Mouse (Mus musculus) gastrocnemius, postnatal 4 days (tissue): ENCODE measurements around the gene Rnf223. TPM values are rescaled to one million over a fixed set of nuclear protein-coding genes. Genes with fewer than 3 reads are reported as not detected.

Experiments used
- DNase-seq, 2 experiments: peaks; one replicate each; pipeline ENCODE4 v3.0.0; 2021 to 2022; ENCODE audit warnings: low spot score in 2 of 2, mixed read lengths in 2 of 2
- long read RNA-seq, 2 experiments: library from polyadenylated mRNA; stranded (forward); transcript quantifications; one replicate each; pipeline ENCODE4 v2.0.0; 2021
- total RNA-seq, 2 experiments: library from RNA; stranded (reverse); gene quantifications; 2 replicates each; pipeline ENCODE4 v1.2.3; 2021

Rnf223 gene
- total RNA-seq: under 1 TPM; 0.25 to 0.26 TPM
- long read RNA-seq, experiment 1: 0 reads
- long read RNA-seq, experiment 2: 0 reads

GRCm38 (mm10) chr4:156130436-156130835, at the start of gene Rnf223:
Gene Rnf223 (plus strand): TSS chr4:156130513.
- DNase-seq: no peak

DNA sequence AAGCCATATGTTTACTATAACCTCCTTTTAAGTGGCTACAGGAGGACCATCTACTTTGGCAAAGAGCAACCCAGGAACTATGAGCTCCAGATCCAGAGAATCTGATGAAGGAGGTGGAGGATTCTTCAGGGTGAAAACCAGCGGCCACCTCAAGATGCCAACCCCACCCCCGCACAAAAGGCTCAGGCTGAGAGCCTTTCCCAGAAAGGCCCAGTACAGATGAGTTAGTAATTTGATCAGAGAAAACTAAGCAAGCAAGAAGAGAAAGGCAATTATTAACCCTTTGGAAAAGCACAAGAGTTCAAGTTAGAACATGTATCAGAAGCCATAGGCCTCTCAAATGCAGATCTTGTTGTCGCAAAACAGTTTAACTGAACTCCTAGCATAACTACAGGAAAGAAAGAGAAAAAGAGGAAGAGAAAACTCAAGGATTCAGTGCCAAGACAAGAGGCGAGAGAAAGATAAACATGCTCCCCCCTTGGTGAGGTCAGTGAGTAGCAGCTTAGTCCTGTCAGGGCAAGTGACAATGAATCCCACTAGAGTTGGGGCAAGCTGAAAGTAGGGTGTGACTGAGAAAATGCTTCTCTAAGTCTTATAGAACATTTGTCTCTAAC, 47.6 kb upstream of the Rnf223 start:
- DNase-seq: no peak

DNA sequence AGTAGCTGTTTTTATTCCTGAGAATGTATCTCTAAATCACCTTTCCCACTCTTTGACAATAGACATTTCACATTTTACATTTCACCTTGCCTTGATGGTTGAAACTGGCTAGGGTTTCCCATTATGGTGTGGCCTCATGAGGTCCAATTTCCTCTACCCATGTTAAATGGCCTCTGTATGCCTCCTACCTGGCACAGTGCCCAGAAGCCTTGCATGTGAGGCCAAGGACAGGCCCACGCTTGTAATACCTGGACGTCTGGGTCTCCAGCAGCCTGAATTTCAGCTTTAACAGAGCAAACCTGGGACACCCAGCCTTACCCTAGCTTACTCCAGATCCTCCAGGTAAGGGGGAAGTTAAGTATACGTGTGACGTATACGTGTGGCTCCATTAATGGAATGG, 47.0 kb upstream of the Rnf223 start:
- DNase-seq: no peak

- DNase-seq: no peak
Measured at GRCm38 (mm10) chr4:156084096-156084879, 46.0 kb upstream of the Rnf223 start.

DNA sequence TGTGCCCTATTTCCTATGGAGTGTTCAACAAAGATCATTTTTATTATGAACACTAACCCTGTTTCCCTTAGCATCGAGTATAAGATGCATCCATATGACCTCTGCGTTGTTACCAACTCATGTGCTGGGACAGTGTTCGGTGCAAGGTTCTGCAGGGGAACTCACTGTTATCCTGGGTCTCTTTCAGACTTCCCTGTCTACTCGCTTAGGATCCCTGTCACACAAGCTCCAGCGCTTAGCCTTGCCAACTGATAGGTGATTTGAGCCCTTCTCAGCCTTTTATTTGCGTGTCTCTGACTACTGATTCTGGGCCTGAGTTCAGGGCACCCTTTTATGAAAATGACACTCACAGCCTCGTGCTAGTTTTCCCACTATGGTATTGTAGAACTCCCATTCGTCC, 45.1 kb upstream of the Rnf223 start:
- no peak for DNase-seq

- no peak for DNase-seq
Measured at GRCm38 (mm10) chr4:156087398-156088087, 42.8 kb upstream of the Rnf223 start.

- DNase-seq: no peak
Measured at GRCm38 (mm10) chr4:156091236-156091635, 39.1 kb upstream of the Rnf223 start.

GRCm38 (mm10) chr4:156092765-156093164, 37.5 kb upstream of the Rnf223 start:
- no peak for DNase-seq

GRCm38 (mm10) chr4:156093758-156094157, 36.6 kb upstream of the Rnf223 start:
- DNase-seq: no peak

- DNase-seq: no peak
Measured at GRCm38 (mm10) chr4:156096191-156096590, 34.1 kb upstream of the Rnf223 start.

- no peak for DNase-seq
Measured at GRCm38 (mm10) chr4:156097770-156098366, 32.4 kb upstream of the Rnf223 start.

- no peak for DNase-seq
Measured at GRCm38 (mm10) chr4:156099427-156099826, 30.9 kb upstream of the Rnf223 start.

DNA sequence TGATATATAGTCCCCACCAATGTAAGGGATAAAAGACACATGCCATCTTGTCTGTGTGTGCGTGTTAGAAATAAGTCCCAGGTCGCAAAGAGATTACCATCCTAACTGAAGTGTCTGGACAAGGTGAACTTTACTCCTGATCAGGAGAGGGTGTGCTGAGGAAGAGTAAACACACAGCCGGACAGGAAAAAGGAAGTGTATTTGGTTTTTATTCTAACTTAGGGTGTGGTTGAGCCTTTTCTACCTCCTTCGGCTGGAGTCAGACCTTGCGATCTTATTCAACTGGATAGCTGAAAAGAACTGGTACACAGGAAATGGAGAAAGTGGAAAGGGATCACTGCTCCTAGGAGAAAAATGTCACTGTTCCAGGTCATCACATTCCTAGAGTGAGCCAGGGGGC, 29.8 kb upstream of the Rnf223 start:
- no peak for DNase-seq

- no peak for DNase-seq
Measured at GRCm38 (mm10) chr4:156101481-156101903, 28.8 kb upstream of the Rnf223 start.

DNA sequence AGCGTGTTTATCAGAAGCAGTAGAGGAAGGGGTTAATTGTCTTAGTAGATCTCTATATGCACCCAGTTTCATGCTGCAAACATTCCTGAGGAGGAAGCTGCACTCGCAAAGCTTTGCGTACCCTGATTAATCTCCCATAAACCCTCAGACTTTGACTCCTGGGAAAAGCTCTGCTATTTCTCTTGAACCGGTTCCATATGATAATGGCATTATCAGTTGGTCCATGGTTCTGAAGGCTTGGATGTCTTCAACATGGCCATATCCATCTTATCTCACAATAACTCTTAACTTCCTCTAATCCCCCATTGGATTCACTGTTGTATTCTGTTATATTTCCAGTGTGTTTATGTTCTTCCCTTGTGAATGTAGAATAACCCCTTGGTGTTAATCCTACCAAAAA, 27.0 kb upstream of the Rnf223 start:
- no peak for DNase-seq

DNA sequence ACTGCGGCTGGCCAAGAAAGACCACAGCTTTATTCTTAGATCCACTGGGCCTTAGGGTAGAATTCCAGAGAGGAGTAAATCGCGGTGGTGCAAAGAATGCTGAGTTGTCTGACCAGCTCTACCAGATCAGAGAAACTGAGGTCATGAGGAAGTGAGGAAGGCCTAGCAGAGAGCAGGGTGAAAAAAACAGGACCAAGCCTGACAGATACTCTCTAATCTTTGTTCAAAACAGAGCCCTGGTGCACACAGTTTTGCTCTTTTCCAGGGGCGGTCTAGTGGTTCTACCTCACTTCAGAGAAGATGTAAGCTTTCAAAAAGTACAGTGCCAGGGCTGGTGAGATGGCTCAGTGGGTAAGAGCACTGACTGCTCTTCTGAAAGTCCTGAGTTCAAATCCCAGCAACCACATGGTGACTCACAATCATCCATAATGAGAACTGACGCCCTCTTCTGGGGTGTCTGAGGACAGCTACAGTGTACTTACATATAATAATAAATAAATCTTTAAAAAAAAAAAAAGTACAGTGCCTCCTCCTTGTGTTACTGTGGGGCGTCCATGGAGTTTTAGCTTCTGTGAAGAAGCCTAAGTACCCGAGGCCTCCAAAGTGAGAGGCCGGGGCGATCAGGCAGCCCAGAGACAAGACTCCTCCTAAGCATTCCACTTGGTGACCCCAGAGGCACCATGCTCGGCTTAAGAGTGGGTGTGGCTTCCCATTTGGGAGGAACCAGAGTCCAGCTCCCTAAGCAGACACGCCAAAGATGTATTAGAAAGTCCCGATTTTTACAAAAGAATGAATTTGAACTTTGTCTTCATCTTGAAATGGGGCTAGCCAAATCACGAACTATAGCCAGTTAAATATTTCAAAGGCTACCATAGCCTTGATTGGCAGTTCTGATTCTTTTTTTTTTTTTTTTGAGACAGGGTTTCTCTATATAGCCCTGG, 21.4 kb upstream of the Rnf223 start:
- peak in 1 of 2 experiments; percentile 49 for DNase-seq

DNA sequence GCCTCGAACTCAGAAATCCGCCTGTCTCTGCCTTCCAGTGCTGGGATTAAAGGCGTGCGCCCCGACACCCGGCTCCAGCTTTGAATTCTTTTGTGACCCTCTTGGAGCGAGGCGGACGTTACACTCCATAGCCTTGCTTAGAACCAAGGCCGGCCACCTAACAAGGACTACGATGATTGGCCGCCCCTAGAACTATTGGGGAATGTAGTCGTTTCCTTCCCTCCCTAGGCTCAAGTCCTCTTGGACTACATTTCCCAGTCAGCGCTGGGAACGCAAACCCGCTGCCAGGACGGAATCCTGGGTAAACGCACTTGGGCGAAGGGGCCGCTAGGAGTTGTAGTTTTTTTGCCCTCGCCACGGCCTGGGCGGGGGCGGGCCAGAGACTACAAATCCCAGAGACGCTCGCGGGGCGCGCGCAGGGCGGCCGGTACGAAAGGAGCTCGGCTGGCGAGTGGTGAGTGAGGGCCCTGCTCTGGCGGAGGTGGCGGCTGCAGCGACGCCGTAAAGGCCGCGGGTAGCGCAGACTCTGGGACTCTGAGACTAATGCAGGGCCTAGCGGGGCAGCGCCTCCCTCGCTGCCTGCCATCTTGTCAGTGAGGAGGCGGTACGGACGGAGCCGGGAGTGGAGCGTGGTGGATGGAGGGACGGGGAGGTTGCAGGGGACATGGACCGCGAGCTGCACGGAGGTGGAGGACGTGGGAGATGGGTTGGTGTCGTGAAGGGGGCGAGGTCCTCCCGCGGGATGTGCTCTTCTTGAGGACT, 20.6 kb upstream of the Rnf223 start, which contains the start of gene 9430015G10Rik:
Gene 9430015G10Rik, plus strand, starts transcription at position 413 of the 762 bp plus-strand sequence.
- peak; percentile 93 to 97 for DNase-seq

- DNase-seq: no peak
Measured at GRCm38 (mm10) chr4:156124077-156124476, 6.2 kb upstream of the Rnf223 start.

DNA sequence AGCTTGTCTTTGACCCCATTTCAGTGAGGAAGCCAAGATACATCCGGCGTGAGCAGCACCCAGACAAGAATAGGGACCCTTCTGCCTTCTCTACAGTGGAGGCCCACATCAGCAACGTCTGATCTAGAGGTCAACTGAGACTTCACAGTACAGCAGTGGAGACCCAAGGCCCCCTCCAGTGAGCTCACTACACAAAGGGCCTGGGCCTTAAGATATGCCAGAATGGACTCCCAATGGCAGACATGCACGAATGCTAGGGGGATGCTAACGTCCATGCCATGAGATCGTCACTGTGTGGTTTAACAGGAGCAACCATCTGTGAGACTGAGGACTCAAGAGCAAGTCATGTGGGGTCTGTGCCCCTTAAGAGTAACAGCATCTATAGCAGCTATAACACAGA, 4.9 kb upstream of the Rnf223 start:
- DNase-seq: no peak

- DNase-seq: no peak
Measured at GRCm38 (mm10) chr4:156126841-156127240, 3.5 kb upstream of the Rnf223 start.
